Mouse (Mus musculus): Measurements from ENCODE around the gene Slc9c1. TPM values are rescaled to one million over a fixed set of nuclear protein-coding genes. Genes with fewer than 3 reads are reported as not detected.

Gene Slc9c1
- not detected in 2 replicates for polyA plus RNA-seq (2012; rRNA removed)

GRCm38 (mm10) chr16:45535009-45535408 is at the start of gene Slc9c1:
Gene Slc9c1, plus strand, starts transcription at chr16:45535309.

GRCm38 (mm10) chr16:45492927-45493326 is 42.2 kb upstream of the Slc9c1 start, which contains the start of gene Gm609:
Gene Gm609, minus strand, starts transcription at chr16:45492969.

GRCm38 (mm10) chr16:45531950-45532349 is 3.2 kb upstream of the Slc9c1 start, which contains the start of gene Gm17783:
Gene Gm17783, minus strand, starts transcription at chr16:45532050.

GRCm38 (mm10) chr16:45610267-45610666 is 75.2 kb downstream of the Slc9c1 start, which contains the start of gene Gcsam:
Gene Gcsam, plus strand, starts transcription at chr16:45610380.

GRCm38 (mm10) chr16:45653934-45654332 is 118.8 kb downstream of the Slc9c1 start, which contains the start of gene BC016579:
Gene BC016579, minus strand, starts transcription at chr16:45654068.

Other genes with a start within 250 kb of the Slc9c1 start
- gene Cd200, start 126.3 kb upstream of the Slc9c1 start, polyA plus RNA-seq (2012; rRNA removed), result 30.5 and 32.4 TPM in 2 replicates
- 0.04 TPM in 1 of 2 replicates, not detected in the other for gene Gm609, start 42.3 kb upstream of the Slc9c1 start, polyA plus RNA-seq (2012; rRNA removed)
- not detected in 2 replicates for gene Gm17783, start 3.3 kb upstream of the Slc9c1 start, polyA plus RNA-seq (2012; rRNA removed)
- gene Gcsam, start 75.1 kb downstream of the Slc9c1 start, polyA plus RNA-seq (2012; rRNA removed), result 0.12 and 0.14 TPM in 2 replicates
- gene BC016579, start 118.8 kb downstream of the Slc9c1 start, polyA plus RNA-seq (2012; rRNA removed), result 0.28 and 0.36 TPM in 2 replicates
- 1.4 TPM in 2 replicates for gene Tmprss7, start 158.3 kb downstream of the Slc9c1 start, polyA plus RNA-seq (2012; rRNA removed)
- gene Tagln3, start 189.3 kb downstream of the Slc9c1 start, polyA plus RNA-seq (2012; rRNA removed), result 222 and 262 TPM in 2 replicates
- 26.2 and 36.8 TPM in 2 replicates for gene Abhd10, start 207.6 kb downstream of the Slc9c1 start, polyA plus RNA-seq (2012; rRNA removed)